Comparison of ENCODE assay signal across 30 mouse cellular contexts in genomic region chr16:31518816-31519215, GRCm38 (mm10).
DNase-seq lines count a peak whose midpoint lies in the region; ATAC-seq and TF ChIP-seq lines count a peak whose summit lies in the region.
"Had no signal": no experiment of that assay in that cellular context is flagged by ENCODE, and none has a peak within 500 bp of the region (broad histone marks: within the 10 kb centered on the region; RNA-seq: fewer than 3 reads in every experiment).

No protein-coding gene starts in this region.

- no peak overlapping the region for H3K9ac ChIP-seq in forebrain, postnatal 0 days
- H3K9ac ChIP-seq in forebrain, embryonic 16.5 days (replicated peaks; ENCODE audit: low read depth, low read length): no peak overlapping the region
- H3K9ac ChIP-seq in kidney, postnatal 0 days (ENCODE audit: low read depth, low read length): no peak overlapping the region
- no peak overlapping the region for H3K9ac ChIP-seq in midbrain, postnatal 0 days (replicated peaks; ENCODE audit: low read length, poor library complexity, severe bottlenecking)
- H3K9ac ChIP-seq in midbrain, embryonic 16.5 days (ENCODE audit: low read depth, low read length): no peak overlapping the region
- H3K9ac ChIP-seq in stomach, postnatal 0 days (ENCODE audit: low read length): no peak overlapping the region
- H3K9ac ChIP-seq: forebrain, embryonic 13.5 days; hindbrain, embryonic 15.5 days; intestine, embryonic 15.5 days; kidney, embryonic 15.5 days; limb, embryonic 12.5 days; liver, embryonic 12.5 days; midbrain, embryonic 15.5 days; neural tube, embryonic 12.5 days had no signal

- no peak for ATAC-seq in forebrain, postnatal 0 days
- no peak for ATAC-seq in forebrain, embryonic 16.5 days
- no peak for ATAC-seq in kidney, postnatal 0 days (replicated peaks; ENCODE audit: low FRiP score, low read depth)
- ATAC-seq in midbrain, postnatal 0 days (ENCODE audit: low FRiP score): no peak
- no peak for ATAC-seq in midbrain, embryonic 16.5 days
- ATAC-seq in stomach, postnatal 0 days (ENCODE audit: low FRiP score, low TSS enrichment): no peak
- ATAC-seq: forebrain, embryonic 13.5 days; intestine, embryonic 15.5 days; liver, embryonic 12.5 days; midbrain, embryonic 15.5 days had no signal

- WGBS in forebrain, postnatal 0 days: 96% methylated on average over 3 of the region's 3 CpGs
- WGBS in forebrain, embryonic 16.5 days: 97% methylated on average over 3 of the region's 3 CpGs
- 95% methylated on average over 3 of the region's 3 CpGs for WGBS in kidney, postnatal 0 days
- 93% methylated on average over 3 of the region's 3 CpGs for WGBS in midbrain, postnatal 0 days
- 95% methylated on average over 3 of the region's 3 CpGs for WGBS in midbrain, embryonic 16.5 days
- WGBS in stomach, postnatal 0 days: 91% methylated on average over 3 of the region's 3 CpGs

- no peaks in the 10 kb centered on the region for H3K9me3 ChIP-seq in forebrain, postnatal 0 days (ENCODE audit: low read length)
- no peaks in the 10 kb centered on the region for H3K9me3 ChIP-seq in forebrain, embryonic 16.5 days (ENCODE audit: control insufficient read depth, low read length)
- no peaks in the 10 kb centered on the region for H3K9me3 ChIP-seq in kidney, postnatal 0 days (replicated peaks; ENCODE audit: low read length)
- no peaks in the 10 kb centered on the region for H3K9me3 ChIP-seq in midbrain, postnatal 0 days (ENCODE audit: low read length)
- H3K9me3 ChIP-seq in midbrain, embryonic 16.5 days (replicated peaks; ENCODE audit: control insufficient read depth, low read length, poor library complexity, severe bottlenecking): no peaks in the 10 kb centered on the region
- no peaks in the 10 kb centered on the region for H3K9me3 ChIP-seq in stomach, postnatal 0 days (ENCODE audit: control insufficient read depth, low read length)
- H3K9me3 ChIP-seq: hindbrain, embryonic 15.5 days; intestine, embryonic 15.5 days; kidney, embryonic 15.5 days; limb, embryonic 12.5 days; midbrain, embryonic 10.5 days; midbrain, embryonic 15.5 days had no signal

- H3K4me1 ChIP-seq in forebrain, postnatal 0 days (ENCODE audit: insufficient read depth): 0 out of 2 replicates have a peak, but pooled peaks cover 4% of the 10 kb centered on the region
- H3K4me1 ChIP-seq in forebrain, embryonic 16.5 days (replicated peaks; ENCODE audit: control insufficient read depth, insufficient read depth, low read length): no peaks in the 10 kb centered on the region
- H3K4me1 ChIP-seq in kidney, postnatal 0 days (replicated peaks; ENCODE audit: insufficient read depth, low read length): no peaks in the 10 kb centered on the region
- H3K4me1 ChIP-seq in midbrain, postnatal 0 days (ENCODE audit: insufficient read depth, low read length): no peaks in the 10 kb centered on the region
- H3K4me1 ChIP-seq in midbrain, embryonic 16.5 days (ENCODE audit: control insufficient read depth, insufficient read depth, low read length): peaks cover 6% of the 10 kb centered on the region; the same call in 1 of the 2 replicates
- H3K4me1 ChIP-seq in stomach, postnatal 0 days (replicated peaks; ENCODE audit: control insufficient read depth, insufficient read depth): no peaks in the 10 kb centered on the region
- H3K4me1 ChIP-seq: forebrain, embryonic 13.5 days; hindbrain, embryonic 15.5 days; kidney, embryonic 15.5 days; limb, embryonic 12.5 days; liver, embryonic 12.5 days; neural tube, embryonic 12.5 days had no signal

- H3K27me3 ChIP-seq in forebrain, postnatal 0 days (ENCODE audit: insufficient read depth, low read length): no peaks in the 10 kb centered on the region
- H3K27me3 ChIP-seq in forebrain, embryonic 16.5 days (replicated peaks; ENCODE audit: control insufficient read depth, insufficient read depth, low read length): no peaks in the 10 kb centered on the region
- H3K27me3 ChIP-seq in kidney, postnatal 0 days (ENCODE audit: insufficient read depth, low read length): no peaks in the 10 kb centered on the region
- H3K27me3 ChIP-seq in midbrain, postnatal 0 days (ENCODE audit: insufficient read depth, low read length): no peaks in the 10 kb centered on the region
- H3K27me3 ChIP-seq in midbrain, embryonic 16.5 days (ENCODE audit: control insufficient read depth, insufficient read depth, low read depth, low read length): no peaks in the 10 kb centered on the region
- no peaks in the 10 kb centered on the region for H3K27me3 ChIP-seq in stomach, postnatal 0 days (ENCODE audit: control insufficient read depth, insufficient read depth, low read length)
- H3K27me3 ChIP-seq: forebrain, embryonic 13.5 days; hindbrain, embryonic 15.5 days; intestine, embryonic 15.5 days; kidney, embryonic 15.5 days; limb, embryonic 12.5 days; midbrain, embryonic 15.5 days; neural tube, embryonic 12.5 days had no signal

- no peak for TF ChIP-seq EP300 in stomach, postnatal 0 days (optimal IDR thresholded peaks at IDR 0.05)

- no peak overlapping the region for H3K4me2 ChIP-seq in forebrain, postnatal 0 days (ENCODE audit: low read depth)
- no peak overlapping the region for H3K4me2 ChIP-seq in forebrain, embryonic 16.5 days (ENCODE audit: low read length)
- no peak overlapping the region for H3K4me2 ChIP-seq in kidney, postnatal 0 days (ENCODE audit: low read length)
- H3K4me2 ChIP-seq in midbrain, postnatal 0 days (ENCODE audit: low read depth, low read length, poor library complexity, severe bottlenecking): no peak overlapping the region
- no peak overlapping the region for H3K4me2 ChIP-seq in midbrain, embryonic 16.5 days (ENCODE audit: low read length)
- H3K4me2 ChIP-seq in stomach, postnatal 0 days (replicated peaks; ENCODE audit: low read depth): no peak overlapping the region
- H3K4me2 ChIP-seq: forebrain, embryonic 13.5 days; hindbrain, embryonic 15.5 days; intestine, embryonic 15.5 days; kidney, embryonic 15.5 days; limb, embryonic 12.5 days; liver, embryonic 12.5 days; midbrain, embryonic 15.5 days; neural tube, embryonic 12.5 days had no signal

- DNase-seq in forebrain, postnatal 0 days: no peak
- DNase-seq in kidney, postnatal 0 days (ENCODE audit: low spot score): no peak
- DNase-seq in kidney, postnatal 4 days: no peak
- DNase-seq in midbrain, postnatal 0 days (ENCODE audit: low spot score): no peak
- no peak for DNase-seq in stomach, postnatal 0 days (ENCODE audit: low spot score)
- no peak for DNase-seq in heart, adult 9 months (ENCODE audit: low spot score in 2 of 2)
- DNase-seq: adrenal gland, postnatal 10 days; cerebellum, adult 8-10 months; cerebellum, postnatal 36 days; gastrocnemius, postnatal 25 days; heart, adult 18-20 months; heart, postnatal 14 days; kidney, postnatal 36 days; layer of hippocampus, adult 9-11 months; lung, adult 2 months; lung, postnatal 14 days; right cerebral cortex, postnatal 4 days had no signal

- no peaks in the 10 kb centered on the region for H3K36me3 ChIP-seq in forebrain, postnatal 0 days (ENCODE audit: insufficient read depth)
- H3K36me3 ChIP-seq in forebrain, embryonic 16.5 days (ENCODE audit: control insufficient read depth, insufficient read depth): no peaks in the 10 kb centered on the region
- H3K36me3 ChIP-seq in kidney, postnatal 0 days (ENCODE audit: insufficient read depth, low read length): no peaks in the 10 kb centered on the region
- no peaks in the 10 kb centered on the region for H3K36me3 ChIP-seq in midbrain, postnatal 0 days (ENCODE audit: insufficient read depth, low read length)
- H3K36me3 ChIP-seq in midbrain, embryonic 16.5 days (ENCODE audit: control insufficient read depth, insufficient read depth, low read length): no peaks in the 10 kb centered on the region
- no peaks in the 10 kb centered on the region for H3K36me3 ChIP-seq in stomach, postnatal 0 days (ENCODE audit: control insufficient read depth, insufficient read depth, low read length)
- H3K36me3 ChIP-seq: hindbrain, embryonic 10.5 days; hindbrain, embryonic 15.5 days; intestine, embryonic 15.5 days; kidney, embryonic 15.5 days; limb, embryonic 12.5 days; liver, embryonic 12.5 days; midbrain, embryonic 10.5 days; midbrain, embryonic 15.5 days; neural tube, embryonic 12.5 days had no signal

- TF ChIP-seq CTCF in forebrain, postnatal 0 days (IDR thresholded peaks at IDR 0.05; ENCODE audit: low read depth): peak; percentile 32
- peak; percentile 19; the same call in 1 of the 2 replicates for TF ChIP-seq CTCF in kidney, postnatal 0 days (IDR thresholded peaks at IDR 0.05; ENCODE audit: low read depth)
- TF ChIP-seq CTCF in midbrain, postnatal 0 days (IDR thresholded peaks at IDR 0.05): peak; percentile 36
- peak; percentile 42; the same call in 1 of the 2 replicates for TF ChIP-seq CTCF in stomach, postnatal 0 days (IDR thresholded peaks at IDR 0.05; ENCODE audit: low read depth)

- H3K27ac ChIP-seq in forebrain, postnatal 0 days (ENCODE audit: low read depth, low read length): no peak overlapping the region
- H3K27ac ChIP-seq in forebrain, embryonic 16.5 days (ENCODE audit: low read length): no peak overlapping the region
- H3K27ac ChIP-seq in kidney, postnatal 0 days: no peak overlapping the region
- H3K27ac ChIP-seq in midbrain, postnatal 0 days (ENCODE audit: low read depth, low read length): no peak overlapping the region
- no peak overlapping the region for H3K27ac ChIP-seq in midbrain, embryonic 16.5 days (ENCODE audit: low read length)
- no peak overlapping the region for H3K27ac ChIP-seq in stomach, postnatal 0 days (replicated peaks)
- H3K27ac ChIP-seq: forebrain, embryonic 13.5 days; hindbrain, embryonic 10.5 days; hindbrain, embryonic 15.5 days; intestine, embryonic 15.5 days; kidney, embryonic 15.5 days; limb, embryonic 12.5 days; liver, embryonic 12.5 days; midbrain, embryonic 10.5 days; midbrain, embryonic 15.5 days; neural tube, embryonic 12.5 days had no signal

- no peak overlapping the region for H3K4me3 ChIP-seq in forebrain, postnatal 0 days (ENCODE audit: low read depth, low read length)
- no peak overlapping the region for H3K4me3 ChIP-seq in forebrain, embryonic 16.5 days (replicated peaks; ENCODE audit: low read length)
- H3K4me3 ChIP-seq in kidney, postnatal 0 days (replicated peaks; ENCODE audit: low read depth, low read length): no peak overlapping the region
- H3K4me3 ChIP-seq in midbrain, postnatal 0 days (ENCODE audit: low read depth, low read length): no peak overlapping the region
- H3K4me3 ChIP-seq in midbrain, embryonic 16.5 days (ENCODE audit: low read depth, low read length): no peak overlapping the region
- no peak overlapping the region for H3K4me3 ChIP-seq in stomach, postnatal 0 days (ENCODE audit: low read depth, low read length)
- H3K4me3 ChIP-seq: forebrain, embryonic 13.5 days; hindbrain, embryonic 10.5 days; hindbrain, embryonic 15.5 days; intestine, embryonic 15.5 days; kidney, embryonic 15.5 days; limb, embryonic 12.5 days; liver, embryonic 12.5 days; midbrain, embryonic 10.5 days; midbrain, embryonic 15.5 days; myocyte; neural tube, embryonic 12.5 days had no signal
